Mouse (Mus musculus): ENCODE data around the gene Limk1.
"Not testable (repeated sequence)": the region's sequence is repeated elsewhere in the genome, so short reads cannot be mapped to it uniquely, and the experiment has no call there.

Gene Limk1

GRCm38 (mm10) chr5:134677491-134677890 is 10.9 kb downstream of the Limk1 start:
- no peak for DNase-seq (ENCODE audit: low spot score)

DNA sequence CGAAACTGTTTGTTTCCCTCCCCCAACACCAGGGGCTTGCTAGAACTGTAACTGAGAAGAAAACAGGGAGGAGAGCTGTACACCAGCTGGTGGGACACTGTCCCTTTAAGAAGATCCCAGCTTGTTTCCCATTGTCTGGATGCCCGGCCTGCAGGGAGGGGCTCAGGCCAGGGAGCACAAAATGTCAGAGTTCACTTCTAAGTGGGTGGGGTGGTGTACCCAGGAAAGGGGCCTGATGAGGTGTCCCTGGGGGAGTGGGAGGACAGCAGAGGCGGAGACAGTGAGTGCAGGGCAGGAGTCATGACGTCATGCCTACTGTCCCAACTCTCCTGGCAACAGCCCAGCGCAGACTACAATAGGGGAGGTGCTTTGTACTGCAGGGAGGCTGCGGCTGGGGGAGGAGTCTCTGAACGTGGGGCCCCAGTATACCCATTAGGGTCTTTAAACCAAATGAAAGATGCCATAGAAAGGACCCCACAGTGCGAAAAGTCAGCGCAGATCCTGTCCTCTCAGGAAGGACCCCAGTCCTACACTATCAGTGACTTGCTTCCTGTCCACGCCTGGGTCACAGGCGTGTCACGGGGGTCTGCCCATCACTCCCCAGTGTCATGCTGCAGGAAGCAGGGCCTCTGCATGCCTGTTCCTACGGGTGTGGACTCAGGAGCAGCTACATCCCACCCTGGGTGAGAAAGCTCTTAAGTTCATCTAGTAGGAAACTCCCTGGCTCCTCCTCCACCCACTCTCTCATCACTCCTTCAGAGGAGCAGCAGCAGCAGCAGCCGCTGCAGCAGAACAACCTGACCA is 12.2 kb downstream of the Limk1 start:
- peak; percentile 21 for DNase-seq (ENCODE audit: low spot score)

- no peak for DNase-seq (ENCODE audit: low spot score)
Observed at GRCm38 (mm10) chr5:134674977-134675376, 13.4 kb downstream of the Limk1 start.

DNA sequence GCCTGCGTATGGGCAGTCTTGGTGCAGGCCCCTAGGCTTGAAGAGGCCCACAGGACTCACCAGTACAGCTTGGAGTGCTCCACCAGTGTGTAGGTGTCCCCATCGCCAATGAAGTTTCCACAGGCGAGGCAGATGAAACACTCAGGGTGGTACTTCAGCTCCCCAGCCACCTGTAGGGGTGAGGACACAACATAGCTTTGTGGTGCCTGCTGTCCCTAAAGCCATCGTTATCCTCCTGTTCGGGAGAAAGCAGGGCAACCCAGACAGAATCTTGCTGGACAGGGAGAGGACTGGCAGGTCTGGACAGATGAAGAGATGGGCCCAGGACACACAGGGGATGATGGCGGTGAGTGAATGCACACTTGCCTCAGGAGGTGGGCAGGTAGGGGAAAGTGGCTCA is 15.8 kb downstream of the Limk1 start:
- DNase-seq (ENCODE audit: low spot score): no peak

DNA sequence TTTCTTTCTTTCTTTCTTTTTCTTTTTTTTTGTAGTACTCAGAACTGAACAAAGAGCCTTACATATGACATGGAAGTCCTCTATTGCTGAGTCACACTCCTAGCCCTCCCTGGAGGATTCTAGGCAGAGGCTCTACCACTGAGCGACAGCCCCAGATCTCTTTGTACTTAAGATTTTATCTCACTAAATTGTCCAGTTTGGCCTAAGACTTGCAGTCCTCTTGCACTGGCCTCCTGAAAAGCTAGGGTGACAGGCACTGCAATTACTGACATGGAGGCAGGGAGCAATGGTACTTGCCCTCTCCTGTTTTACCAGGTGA is 16.2 kb downstream of the Limk1 start:
- no peak for DNase-seq (ENCODE audit: low spot score)

GRCm38 (mm10) chr5:134671335-134672197 is 16.8 kb downstream of the Limk1 start:
- no peak for DNase-seq (ENCODE audit: low spot score)

DNA sequence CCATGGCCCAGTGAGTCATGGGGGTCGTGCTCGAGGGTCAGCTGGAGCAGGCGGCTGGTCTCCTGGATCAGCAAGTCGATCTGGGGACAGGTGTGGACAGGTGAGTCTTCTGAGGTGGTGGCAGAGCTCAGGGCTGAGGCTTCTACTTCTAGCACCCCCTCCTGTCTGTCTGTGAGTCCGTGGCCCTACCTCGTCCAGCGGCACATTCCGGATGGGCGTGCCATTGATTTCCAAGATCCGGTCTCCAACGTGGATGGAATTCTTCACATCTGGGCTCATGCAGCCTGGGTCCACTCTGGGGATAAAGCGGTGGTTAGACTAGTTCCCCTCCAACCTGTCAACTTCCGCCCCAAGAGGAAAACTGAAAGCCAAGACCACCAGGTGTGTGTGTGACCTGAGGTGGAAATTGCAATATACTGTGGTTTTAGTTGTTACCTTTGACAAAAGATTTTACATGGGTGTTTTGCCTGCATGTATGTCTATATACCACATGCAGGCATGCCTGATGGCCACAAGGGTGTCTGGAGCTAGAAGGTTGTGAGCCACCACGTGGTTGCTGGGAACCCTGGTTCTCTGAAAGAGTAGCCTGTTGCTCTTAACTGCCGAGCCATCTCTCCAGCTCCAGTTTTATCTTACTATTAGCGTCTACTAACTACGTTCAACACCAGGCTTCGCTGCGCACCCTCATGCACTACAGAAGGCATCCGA is 19.2 kb downstream of the Limk1 start:
- DNase-seq (ENCODE audit: low spot score): no peak

DNA sequence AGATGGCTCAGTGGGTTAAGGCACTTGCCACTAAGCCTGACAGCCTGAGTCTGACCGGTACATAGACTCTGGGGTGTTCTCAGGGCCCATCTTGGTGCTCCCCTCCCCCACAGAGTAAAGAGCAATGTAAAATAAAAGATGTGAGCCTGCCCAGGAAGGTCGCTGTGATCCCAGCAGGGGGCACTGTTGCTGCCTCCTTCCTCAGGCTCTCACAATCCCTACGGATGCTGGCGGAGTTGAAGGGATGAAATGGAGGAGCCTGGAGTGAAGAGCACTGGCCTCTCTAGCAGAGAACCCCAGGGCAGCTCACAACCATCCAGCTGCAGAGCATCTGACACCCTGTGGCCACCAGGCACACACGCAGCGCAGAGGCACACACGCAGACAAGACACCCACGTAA is 19.9 kb downstream of the Limk1 start:
- no peak for DNase-seq (ENCODE audit: low spot score)

GRCm38 (mm10) chr5:134656708-134657107 is 31.7 kb downstream of the Limk1 start:
- DNase-seq (ENCODE audit: low spot score): no peak

DNA sequence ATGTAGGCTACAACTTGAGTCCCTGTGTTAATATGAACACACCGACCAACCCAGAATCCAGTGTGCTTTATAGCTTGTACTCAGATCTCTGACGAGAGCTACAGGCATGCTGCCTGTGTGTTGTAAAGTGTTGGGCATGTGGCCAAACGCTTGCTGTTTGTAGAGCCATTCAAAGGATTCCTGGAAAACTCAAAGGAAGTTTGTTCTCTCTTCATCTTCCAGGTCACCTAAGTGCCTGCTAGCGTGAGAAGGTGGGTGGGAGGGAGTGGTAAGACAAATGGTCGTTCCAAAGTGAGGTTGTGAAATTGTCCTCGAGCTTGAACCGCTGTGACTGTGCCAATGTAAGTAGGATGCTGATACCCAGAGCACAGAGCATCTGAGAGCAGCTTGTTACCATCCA is 36.4 kb downstream of the Limk1 start:
- DNase-seq (ENCODE audit: low spot score): no peak

GRCm38 (mm10) chr5:134650926-134651325 is 37.5 kb downstream of the Limk1 start:
- DNase-seq (ENCODE audit: low spot score): peak; percentile 60

GRCm38 (mm10) chr5:134648976-134649375 is 39.4 kb downstream of the Limk1 start:
- not testable (repeated sequence) for DNase-seq (ENCODE audit: low spot score)

DNA sequence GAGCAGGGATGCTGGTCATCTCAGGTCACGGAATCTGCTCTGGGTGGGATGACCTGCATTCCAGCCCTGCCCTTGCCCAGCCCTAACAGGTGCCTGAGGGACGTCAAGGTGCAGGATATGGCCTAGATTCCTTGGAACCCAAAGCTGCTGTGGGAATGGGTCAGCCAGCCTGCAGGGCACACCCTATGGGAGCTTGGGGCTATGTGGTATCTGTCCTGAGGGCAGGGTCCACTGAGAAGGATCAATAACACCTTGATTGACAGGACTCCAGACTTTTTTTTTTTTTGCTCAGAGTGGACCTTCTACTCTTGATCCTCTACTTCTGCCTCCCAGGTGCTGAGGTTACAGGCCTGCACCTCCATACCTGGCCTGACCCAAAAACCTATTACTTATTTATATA is 41.0 kb downstream of the Limk1 start:
- no peak for DNase-seq (ENCODE audit: low spot score)

DNA sequence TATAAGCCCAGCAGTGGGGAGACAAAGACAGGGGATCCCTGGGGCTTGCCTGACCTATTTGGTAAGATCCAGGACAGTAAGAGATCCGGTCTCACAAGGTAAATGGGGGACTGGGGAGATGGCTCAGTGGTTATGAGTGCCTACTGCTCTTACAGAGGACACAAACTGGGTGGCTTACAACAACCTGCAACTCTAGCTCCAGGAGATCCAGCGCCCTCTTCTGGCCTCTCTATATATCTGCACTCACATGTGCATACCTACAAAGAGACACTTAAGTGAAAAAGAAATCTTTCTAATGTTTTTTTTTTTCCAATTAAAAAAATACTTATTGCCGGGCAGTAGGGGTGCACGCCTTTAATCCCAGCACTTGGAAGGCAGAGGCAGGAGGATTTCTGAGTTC is 41.9 kb downstream of the Limk1 start:
- no peak for DNase-seq (ENCODE audit: low spot score)

DNA sequence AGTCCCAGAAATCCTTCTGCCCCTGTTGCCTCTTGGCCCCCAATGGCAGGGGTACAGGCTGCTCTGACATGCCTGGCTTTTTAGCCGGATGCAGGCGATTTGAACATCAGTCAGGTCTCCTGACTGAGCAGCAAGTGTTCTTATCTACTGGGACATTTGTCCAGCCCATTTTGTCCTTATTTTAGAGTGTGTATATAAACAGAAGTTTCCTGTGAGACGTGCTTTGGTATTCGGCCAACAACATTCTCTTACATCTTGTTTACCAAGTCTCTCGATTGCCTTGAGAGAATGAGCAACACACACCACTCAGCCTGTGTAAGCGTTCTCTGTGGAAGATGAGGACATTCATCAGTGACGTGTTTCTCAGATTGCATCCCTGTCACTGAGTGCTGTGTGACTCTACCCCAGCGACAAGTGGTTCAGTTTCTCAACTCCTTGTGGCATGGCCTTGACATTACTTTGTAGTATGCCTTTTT is 43.7 kb downstream of the Limk1 start:
- no peak for DNase-seq (ENCODE audit: low spot score)

DNA sequence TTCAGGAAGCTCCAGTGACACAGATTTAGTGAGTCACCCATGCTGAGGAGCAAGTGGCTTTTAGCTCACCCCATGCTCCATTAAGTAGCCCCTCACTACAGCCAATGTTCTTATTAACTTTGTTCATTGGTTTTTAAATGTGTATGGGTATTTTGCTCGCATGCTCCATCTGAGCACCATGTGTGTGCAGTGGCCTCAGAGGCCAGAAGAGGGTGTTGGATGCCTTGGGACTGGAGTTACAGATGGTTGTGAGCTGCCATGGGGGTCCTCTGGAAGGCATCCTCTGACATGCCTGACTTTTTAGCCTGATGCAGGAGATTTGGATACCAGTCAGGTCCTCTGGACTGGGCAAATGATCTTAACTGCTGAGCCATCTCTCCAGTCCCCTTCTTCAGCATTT is 44.3 kb downstream of the Limk1 start:
- no peak for DNase-seq (ENCODE audit: low spot score)

DNA sequence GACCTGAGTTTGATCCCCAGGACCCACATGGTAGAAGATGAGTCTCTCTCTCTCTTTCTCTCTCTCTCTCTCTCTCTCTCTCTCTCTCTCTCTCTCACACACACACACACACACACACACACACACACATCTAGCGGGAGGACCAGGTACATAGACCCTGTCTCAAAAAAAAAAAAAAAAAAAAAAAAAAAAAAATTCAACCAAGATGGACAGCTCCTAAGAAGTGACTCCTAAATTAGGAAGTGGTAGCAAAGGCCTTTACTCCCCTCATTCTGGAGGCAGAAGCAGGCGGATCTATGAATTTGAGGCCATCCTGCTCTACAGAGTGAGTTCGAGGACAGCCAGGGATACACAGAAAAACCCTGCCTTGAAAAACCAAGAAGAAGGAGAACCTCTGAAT is 48.0 kb downstream of the Limk1 start:
- DNase-seq (ENCODE audit: low spot score): no peak

DNA sequence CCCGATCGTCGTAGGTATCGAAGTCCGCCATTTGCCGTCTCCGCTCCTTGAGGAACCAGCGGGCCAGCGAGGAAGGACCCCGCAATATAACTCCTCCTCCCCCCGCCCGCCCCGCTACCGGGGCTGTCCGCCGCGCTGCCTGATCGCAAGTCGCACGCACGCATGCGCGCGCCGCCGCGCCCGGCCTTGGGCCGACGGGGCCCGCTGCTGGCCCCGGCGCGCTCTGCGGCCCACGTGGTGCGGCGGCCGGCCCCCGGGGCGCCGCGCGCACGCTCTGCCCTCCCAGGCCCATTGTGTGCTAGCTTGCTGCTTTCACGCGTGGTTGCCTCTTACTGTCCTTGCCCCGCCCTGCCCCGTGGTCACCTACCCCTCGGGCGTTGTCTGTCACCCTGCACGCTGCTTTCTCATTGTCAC is 49.1 kb downstream of the Limk1 start, which contains the start of gene Eif4h:
TSS of gene Eif4h (minus strand) at position 222 of the 414 bp plus-strand sequence.
- DNase-seq (ENCODE audit: low spot score): peak; percentile 90

- DNase-seq (ENCODE audit: low spot score): peak; percentile 35
Observed at GRCm38 (mm10) chr5:134638461-134639268, 49.7 kb downstream of the Limk1 start.

GRCm38 (mm10) chr5:134637820-134638367 is 50.5 kb downstream of the Limk1 start:
- no peak for DNase-seq (ENCODE audit: low spot score)

DNA sequence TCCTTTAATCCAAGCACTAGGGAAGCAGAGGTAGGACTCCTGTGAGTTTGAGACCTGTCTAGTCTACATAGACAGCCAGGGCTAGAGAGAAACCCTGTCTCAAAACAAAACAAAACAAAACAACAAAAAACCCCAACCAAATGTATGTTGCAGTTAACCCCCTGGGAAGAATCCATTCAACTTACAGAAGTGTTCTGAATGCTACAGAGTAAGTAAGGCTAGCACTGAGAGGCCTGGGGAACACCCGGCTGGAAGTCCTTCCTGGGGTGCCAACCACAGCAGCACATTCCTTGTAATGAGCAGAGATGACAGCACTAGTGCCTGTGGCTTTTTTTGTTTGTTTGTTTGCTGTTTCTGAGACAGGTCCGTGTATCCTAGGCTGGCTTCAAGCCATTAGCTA is 55.6 kb downstream of the Limk1 start:
- no peak for DNase-seq (ENCODE audit: low spot score)
